Mouse (Mus musculus) mouse trophoblast stem cell (cell line): ENCODE data around the gene Platr17.
"Not testable (repeated sequence)": the region's sequence is repeated elsewhere in the genome, so short reads cannot be mapped to it uniquely, and the experiment has no call there.

Experiments
- in situ Hi-C, 2 experiments: fragments of 300-500 bp; cut with MseI, MboI; formaldehyde crosslinking; loops; 2 replicates in 1 of 2; 3 replicates in 1 of 2; pipeline ENCODE4 v1.15.1; 2025

Gene Platr17

GRCm38 (mm10) chr17:33902491-33902890 is 2.4 kb upstream of the Platr17 start:
- in situ Hi-C loops = no loop called here

- in situ Hi-C loops = not testable (repeated sequence)
These were observed 854 bp upstream of the Platr17 start for GRCm38 (mm10) chr17:33903911-33904651.

- in situ Hi-C loops = no loop called here
These were observed 3.6 kb downstream of the Platr17 start for GRCm38 (mm10) chr17:33908331-33909076.

GRCm38 (mm10) chr17:33909077-33909868 is 4.3 kb downstream of the Platr17 start, which contains the start of gene Daxx:
Gene Daxx, plus strand, starts transcription at chr17:33909414.
- in situ Hi-C loops = no loop called here

GRCm38 (mm10) chr17:33909869-33910250 is 4.9 kb downstream of the Platr17 start:
- in situ Hi-C loops = no loop called here

- in situ Hi-C loops = no loop called here
These were observed 5.6 kb downstream of the Platr17 start for GRCm38 (mm10) chr17:33910346-33911051.

- in situ Hi-C loops = no loop called here
These were observed 6.3 kb downstream of the Platr17 start for GRCm38 (mm10) chr17:33911052-33911812.

- in situ Hi-C loops = no loop called here
These were observed 7.0 kb downstream of the Platr17 start for GRCm38 (mm10) chr17:33911813-33912414.

- in situ Hi-C loops = no loop called here
These were observed 8.3 kb downstream of the Platr17 start for GRCm38 (mm10) chr17:33913264-33913663.

GRCm38 (mm10) chr17:33913905-33914304 is 9.0 kb downstream of the Platr17 start:
- in situ Hi-C loops = no loop called here

GRCm38 (mm10) chr17:33914969-33915391 is 10.0 kb downstream of the Platr17 start:
- in situ Hi-C loops = no loop called here

GRCm38 (mm10) chr17:33915671-33916250 is 10.8 kb downstream of the Platr17 start, which contains the start of the genes Tapbp and Zbtb22:
Gene Tapbp, plus strand, starts transcription at chr17:33915899.
Gene Zbtb22, plus strand, starts transcription at chr17:33915904.
- in situ Hi-C loops = no loop called here

- in situ Hi-C loops = no loop called here
These were observed 11.4 kb downstream of the Platr17 start for GRCm38 (mm10) chr17:33916294-33916693.

- in situ Hi-C loops = no loop called here
These were observed 12.1 kb downstream of the Platr17 start for GRCm38 (mm10) chr17:33916847-33917655.

GRCm38 (mm10) chr17:33917656-33918292 is 12.8 kb downstream of the Platr17 start:
- in situ Hi-C loops = no loop called here

GRCm38 (mm10) chr17:33918293-33919203 is 13.6 kb downstream of the Platr17 start:
- in situ Hi-C loops = no loop called here
